Mouse (Mus musculus) midbrain, embryonic 10.5 days (tissue): ENCODE measurements around the gene Atp6v0d1. TPM values are rescaled to one million over a fixed set of nuclear protein-coding genes. Genes with fewer than 3 reads are reported as not detected.

Experiments used
- DNase-seq: peaks from one replicate; pipeline ENCODE4 v3.0.0-alpha.2; 2017; ENCODE audit warnings: low spot score
- H3K27ac ChIP-seq: fragments of 300-500 bp; sonication (generic); replicated peaks from 2 replicates; pipeline ENCODE4 v1.5.1; 2016; ENCODE audit warnings: mild to moderate bottlenecking
- H3K27me3 ChIP-seq: fragments of 300-500 bp; sonication (generic); 2 replicates; pipeline ENCODE4 v1.6.1; 2016; ENCODE audit warnings: low read depth, mild to moderate bottlenecking; ENCODE audit not compliant: poor library complexity, severe bottlenecking
- H3K36me3 ChIP-seq: fragments of 300-500 bp; sonication (generic); 2 replicates; pipeline ENCODE4 v1.6.1; 2016; ENCODE audit warnings: mild to moderate bottlenecking, moderate library complexity
- H3K4me1 ChIP-seq: fragments of 300-500 bp; sonication (generic); 2 replicates; pipeline ENCODE4 v1.6.1; 2016
- H3K4me3 ChIP-seq: fragments of 300-500 bp; sonication (generic); 2 replicates; pipeline ENCODE4 v1.5.1; 2016; ENCODE audit warnings: mild to moderate bottlenecking, moderate library complexity
- H3K9me3 ChIP-seq: fragments of 300-500 bp; sonication (generic); replicated peaks from 2 replicates; pipeline ENCODE4 v1.6.1; 2016; ENCODE audit warnings: mild to moderate bottlenecking
- WGBS: fragments of 180-500 bp; shearing (Covaris S2); methylation state at CpG from one replicate; pipeline ENCODE4 v1.1.7; 2016; 5-methylcytosine and 5-hydroxymethylcytosine counted together
- polyA plus RNA-seq: library from polyadenylated mRNA; unstranded; fragments of >200 nt; fragmentation: Nextera tagmentation; extraction: Ambion mirVana; gene quantifications from 2 replicates; pipeline ENCODE4 v1.2.1, GENCODE M21; 2016

Gene Atp6v0d1
- polyA plus RNA-seq, 1 experiment from 2014 or later: 85.4 TPM

DNA sequence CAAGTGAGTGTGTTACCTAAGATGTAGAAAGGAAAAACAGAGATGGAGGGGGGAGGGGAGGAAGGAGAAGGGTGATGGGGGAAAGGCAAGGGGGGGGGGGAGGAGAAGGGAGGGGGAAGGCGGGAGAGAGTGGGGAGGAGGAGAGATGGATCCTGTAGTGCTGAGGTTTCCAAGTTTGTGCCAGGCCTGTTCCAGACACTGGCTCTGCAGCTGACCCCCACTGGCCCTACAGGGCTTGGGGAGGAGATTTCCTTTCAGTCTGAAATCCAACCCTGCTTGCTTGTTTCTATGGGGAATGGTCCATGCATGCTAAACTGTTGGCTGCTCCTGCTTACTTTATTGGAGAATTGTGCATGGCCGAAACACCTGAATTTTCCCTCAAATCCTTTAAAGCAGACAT is 57.1 kb downstream of the Atp6v0d1 start:
- peak overlapping the region; percentile 19 for H3K27ac ChIP-seq
- H3K4me3 ChIP-seq: no peak overlapping the region
- no peaks in the 10 kb centered on the region for H3K36me3 ChIP-seq
- 67% methylated on average over 1 of the region's 2 CpGs for WGBS
- no peaks in the 10 kb centered on the region for H3K9me3 ChIP-seq
- DNase-seq: no peak
- peaks cover under 1% of the 10 kb centered on the region; the same call in 1 of the 2 replicates for H3K27me3 ChIP-seq
- peaks cover 27% of the 10 kb centered on the region for H3K4me1 ChIP-seq

DNA sequence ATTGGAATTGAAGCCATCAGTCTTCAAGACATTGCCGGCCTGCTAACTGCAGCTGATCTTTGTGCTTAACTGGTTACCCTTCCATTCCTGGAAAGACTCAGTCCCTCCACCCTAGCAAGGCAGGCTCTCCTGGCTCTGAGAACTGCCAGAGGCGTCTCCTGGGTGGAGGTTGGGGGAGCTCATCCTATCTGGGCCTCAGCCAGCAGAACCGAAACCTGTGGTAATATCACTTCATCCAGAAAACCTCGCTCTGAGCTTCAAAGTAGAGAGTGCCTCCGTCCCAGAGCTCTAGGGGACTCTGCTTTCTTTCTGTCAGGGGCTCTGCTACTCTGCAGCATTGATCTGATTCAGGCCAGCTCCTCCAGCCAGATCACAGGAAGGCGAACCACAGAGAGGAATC is 58.9 kb downstream of the Atp6v0d1 start:
- H3K4me1 ChIP-seq: peaks cover 25% of the 10 kb centered on the region
- no peaks in the 10 kb centered on the region for H3K36me3 ChIP-seq
- no peaks in the 10 kb centered on the region for H3K27me3 ChIP-seq
- WGBS: 84% methylated on average over 6 of the region's 6 CpGs
- no peak overlapping the region for H3K4me3 ChIP-seq
- H3K9me3 ChIP-seq: no peaks in the 10 kb centered on the region
- DNase-seq: no peak
- no peak overlapping the region for H3K27ac ChIP-seq

DNA sequence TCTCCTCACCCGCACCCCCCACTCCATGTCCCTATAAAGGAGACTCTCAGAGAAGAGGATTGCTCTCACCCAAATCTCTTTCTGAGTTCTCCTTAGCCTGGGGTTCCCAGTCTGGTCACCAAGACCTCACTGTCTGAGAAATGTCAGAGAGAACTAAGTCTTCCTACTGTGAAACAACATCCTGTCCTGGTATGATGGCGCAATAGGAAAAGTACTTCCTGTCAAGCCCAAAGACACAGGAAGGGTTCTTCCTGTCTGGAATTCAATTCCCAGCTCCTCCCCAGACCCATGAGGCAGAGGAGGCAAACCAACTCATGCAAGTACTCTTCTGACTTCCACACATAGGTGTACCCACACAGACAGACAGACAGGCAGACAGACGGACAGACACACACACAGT is 61.2 kb downstream of the Atp6v0d1 start:
- H3K27ac ChIP-seq: no peak overlapping the region
- WGBS: 90% methylated on average over 3 of the region's 3 CpGs
- no peaks in the 10 kb centered on the region for H3K36me3 ChIP-seq
- no peaks in the 10 kb centered on the region for H3K9me3 ChIP-seq
- peaks cover 15% of the 10 kb centered on the region for H3K4me1 ChIP-seq
- DNase-seq: no peak
- no peaks in the 10 kb centered on the region for H3K27me3 ChIP-seq
- H3K4me3 ChIP-seq: no peak overlapping the region

DNA sequence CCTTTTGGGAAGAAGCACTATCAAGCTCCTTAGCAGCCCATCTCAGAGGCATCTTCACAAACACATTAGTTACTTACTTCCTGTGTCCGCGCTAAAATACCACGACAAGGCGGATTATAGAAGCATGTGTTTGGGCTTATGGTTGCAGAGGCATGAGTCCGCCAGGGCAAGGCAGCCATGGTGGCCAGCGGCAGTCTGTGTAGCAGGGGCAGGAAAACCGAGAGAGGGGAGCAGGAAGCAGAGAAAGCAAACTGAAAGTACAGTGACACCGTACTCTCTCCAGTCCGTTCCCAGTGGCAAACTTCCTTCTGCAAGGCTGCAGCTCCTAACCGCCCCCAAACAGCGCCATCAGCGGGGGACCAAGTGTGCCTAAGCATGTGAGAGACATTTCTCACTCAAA is 66.1 kb downstream of the Atp6v0d1 start:
- DNase-seq: no peak
- Histone ChIP-seq H3K4me3 (no peak overlapping the region), H3K4me1 (peaks cover 26% of the 10 kb centered on the region), H3K9me3 (no peaks in the 10 kb centered on the region), H3K27ac (no peak overlapping the region), H3K27me3 (no peaks in the 10 kb centered on the region), H3K36me3 (no peaks in the 10 kb centered on the region)
- WGBS: 74% methylated on average over 12 of the region's 12 CpGs

DNA sequence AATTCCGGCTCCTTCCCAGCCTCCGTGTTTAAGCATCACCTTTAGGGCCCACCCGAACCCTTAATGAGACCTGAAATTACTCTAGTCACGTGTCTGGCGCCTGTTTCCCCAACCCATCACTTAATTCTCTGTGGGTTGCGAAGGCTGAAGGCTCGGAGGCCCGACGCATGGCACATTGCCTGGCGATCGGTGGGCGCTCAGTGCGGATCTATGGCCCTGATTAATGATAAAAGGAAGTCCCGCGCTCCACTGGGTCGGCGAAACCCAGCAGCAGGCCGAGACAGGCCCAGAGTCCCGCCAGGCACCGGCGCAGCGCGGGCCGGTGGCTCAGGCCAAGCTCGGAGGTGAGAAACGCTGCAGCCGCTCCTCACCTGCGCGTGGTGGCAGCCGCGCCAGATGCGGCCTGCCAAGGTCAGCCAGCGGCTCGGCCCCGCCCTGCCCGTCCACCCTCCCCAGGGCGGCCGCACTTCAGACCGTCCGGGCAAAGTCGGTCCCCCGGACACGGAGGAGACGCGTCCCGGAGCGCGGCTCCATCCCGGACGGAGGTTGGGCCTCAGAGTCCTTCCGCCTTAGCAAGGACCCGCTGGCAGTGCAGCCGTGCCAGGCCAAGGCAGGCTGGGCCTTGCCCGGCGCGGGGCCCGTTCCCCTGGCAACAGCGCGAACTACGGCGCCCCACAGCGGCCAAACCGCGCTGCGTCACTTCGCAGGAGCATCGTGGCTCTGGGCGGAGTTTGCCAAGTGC is 69.2 kb downstream of the Atp6v0d1 start, which contains the start of gene Zdhhc1:
TSS of gene Zdhhc1 (minus strand) at position 464 of the 742 bp plus-strand sequence.
- H3K4me1 ChIP-seq: peaks cover 30% of the 10 kb centered on the region
- peak within 1 kb of the TSS; percentile 90 for H3K27ac ChIP-seq
- whole genome bisulfite sequencing: under 1% methylated on average over 68 of the region's 68 CpGs
- H3K36me3 ChIP-seq: no peaks in the 10 kb centered on the region
- no peaks in the 10 kb centered on the region for H3K9me3 ChIP-seq
- H3K27me3 ChIP-seq: no peaks in the 10 kb centered on the region
- H3K4me3 ChIP-seq: peak within 1 kb of the TSS; percentile 90
- DNase-seq: peak; percentile 93

DNA sequence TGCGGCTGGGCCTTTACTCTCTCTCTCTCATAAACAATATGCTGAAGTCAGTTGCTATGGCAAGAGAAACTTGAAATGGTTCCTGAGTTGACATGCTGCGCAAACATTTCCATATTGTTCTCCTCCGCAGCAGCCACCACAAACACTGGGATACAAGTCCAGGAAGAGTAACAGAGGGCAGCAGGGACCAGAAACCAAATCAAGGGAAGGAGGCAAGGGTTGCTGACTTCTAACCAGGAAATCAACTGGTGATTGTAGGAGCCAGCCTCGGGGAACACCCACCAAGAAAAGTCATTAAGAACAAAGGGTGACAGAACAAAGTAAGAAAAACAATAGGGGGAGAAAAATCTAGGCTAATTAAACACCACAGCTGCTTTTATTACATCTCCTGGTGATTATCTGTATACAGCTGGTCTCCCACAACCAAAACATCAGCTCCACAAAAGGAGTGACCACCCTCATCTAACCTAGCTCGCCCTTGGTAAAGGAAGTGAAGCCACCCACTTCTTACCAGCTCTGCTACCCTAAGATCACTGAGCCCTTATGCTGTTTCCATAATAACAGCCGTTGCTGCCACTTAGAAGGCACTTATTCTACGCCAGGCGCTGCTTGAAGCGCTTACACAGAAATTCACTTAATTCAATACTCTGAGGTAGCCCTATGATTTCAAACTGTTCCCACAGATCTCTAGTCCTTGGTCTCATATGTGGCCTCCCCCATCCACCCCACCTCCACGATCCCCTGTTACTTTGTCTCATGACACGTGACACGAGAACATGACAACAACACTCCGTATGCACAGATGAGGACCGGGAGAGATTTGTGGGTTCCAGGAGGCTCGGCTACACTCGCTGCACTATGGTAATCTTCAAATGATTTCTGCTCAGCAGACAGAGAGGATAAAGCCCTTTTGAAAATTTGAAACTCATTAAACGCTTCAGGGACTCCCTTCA is 70.2 kb downstream of the Atp6v0d1 start:
- 0 out of 2 replicates have a peak overlapping the region, but pooled peaks have one; percentile 90 for H3K27ac ChIP-seq
- no peak for DNase-seq
- no peaks in the 10 kb centered on the region for H3K27me3 ChIP-seq
- no peaks in the 10 kb centered on the region for H3K9me3 ChIP-seq
- H3K4me3 ChIP-seq: peak overlapping the region; percentile 90
- WGBS: 36% methylated on average over 17 of the region's 17 CpGs
- peaks cover 30% of the 10 kb centered on the region for H3K4me1 ChIP-seq
- no peaks in the 10 kb centered on the region for H3K36me3 ChIP-seq

DNA sequence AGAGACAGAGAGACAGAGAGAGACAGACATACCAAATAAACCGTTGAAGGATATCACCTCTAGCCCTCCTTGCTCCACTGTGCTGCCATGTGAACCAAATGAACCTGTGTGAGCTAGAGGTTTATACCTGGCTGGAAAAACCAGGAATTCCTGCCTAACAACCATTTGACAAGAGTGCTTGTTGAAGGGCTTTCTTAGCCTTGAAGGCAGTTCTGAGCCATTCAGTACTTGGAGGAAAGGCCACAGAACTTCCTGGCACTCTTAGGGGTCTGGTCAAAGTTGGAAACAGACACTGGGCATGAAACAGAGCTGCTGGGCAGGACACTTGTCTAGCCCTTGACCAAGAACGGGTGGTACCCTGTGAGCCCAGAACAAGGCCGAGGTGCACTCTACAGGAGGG is 71.3 kb downstream of the Atp6v0d1 start:
- Histone ChIP-seq H3K4me3 (no peak overlapping the region), H3K27ac (no peak overlapping the region), H3K27me3 (no peaks in the 10 kb centered on the region), H3K4me1 (peaks cover 30% of the 10 kb centered on the region), H3K36me3 (no peaks in the 10 kb centered on the region), H3K9me3 (no peaks in the 10 kb centered on the region)
- 83% methylated on average over 3 of the region's 3 CpGs for WGBS
- no peak for DNase-seq

DNA sequence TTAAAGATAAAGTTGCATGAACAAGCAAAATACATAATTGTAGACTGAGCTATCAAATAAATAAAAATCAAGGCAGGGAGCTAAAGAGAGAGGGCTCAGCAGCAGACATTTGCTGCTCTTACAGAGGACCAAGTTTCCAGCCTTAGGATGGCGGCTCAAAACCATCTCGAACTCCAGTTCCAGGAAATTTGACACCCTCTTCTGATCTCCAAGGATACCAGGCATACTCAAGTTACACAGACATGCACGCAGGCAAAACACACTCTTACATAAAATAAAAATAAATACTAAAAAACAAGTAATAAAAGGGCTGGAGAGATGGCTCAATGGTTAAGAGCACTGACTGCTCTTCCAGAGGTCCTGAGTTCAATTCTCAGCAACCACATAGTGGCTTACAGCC is 72.4 kb downstream of the Atp6v0d1 start:
- H3K27me3 ChIP-seq: no peaks in the 10 kb centered on the region
- 60% methylated on average over 3 of the region's 3 CpGs for WGBS
- no peak for DNase-seq
- H3K4me1 ChIP-seq: peaks cover 30% of the 10 kb centered on the region
- H3K9me3 ChIP-seq: no peaks in the 10 kb centered on the region
- no peaks in the 10 kb centered on the region for H3K36me3 ChIP-seq
- no peak overlapping the region for H3K27ac ChIP-seq
- H3K4me3 ChIP-seq: no peak overlapping the region

DNA sequence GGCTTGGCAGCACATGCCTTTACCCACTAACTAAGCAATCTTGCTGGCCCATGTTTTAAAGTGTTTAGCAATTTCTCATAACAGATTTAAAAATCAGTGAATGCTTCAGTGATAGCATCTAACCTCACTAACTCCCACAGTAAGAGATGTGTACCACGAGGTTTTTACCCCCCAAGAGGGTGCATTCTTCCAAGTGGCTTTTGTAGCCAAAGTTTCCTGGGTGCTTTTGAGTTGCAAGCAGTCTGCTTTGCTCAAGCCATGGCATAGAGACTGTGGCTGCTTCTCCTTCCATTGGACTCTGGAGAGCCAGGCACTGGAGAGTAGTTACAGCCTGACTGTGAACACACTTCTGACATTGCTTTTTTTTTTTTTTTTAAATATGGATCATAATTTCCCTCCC is 76.6 kb downstream of the Atp6v0d1 start:
- Histone ChIP-seq H3K4me3 (no peak overlapping the region), H3K4me1 (peaks cover 10% of the 10 kb centered on the region), H3K9me3 (no peaks in the 10 kb centered on the region), H3K27ac (no peak overlapping the region), H3K36me3 (0 out of 2 replicates have a peak, but pooled peaks cover 5% of the 10 kb centered on the region), H3K27me3 (no peaks in the 10 kb centered on the region)
- DNase-seq: no peak
- 49% methylated on average over 1 of the region's 1 CpGs for WGBS

DNA sequence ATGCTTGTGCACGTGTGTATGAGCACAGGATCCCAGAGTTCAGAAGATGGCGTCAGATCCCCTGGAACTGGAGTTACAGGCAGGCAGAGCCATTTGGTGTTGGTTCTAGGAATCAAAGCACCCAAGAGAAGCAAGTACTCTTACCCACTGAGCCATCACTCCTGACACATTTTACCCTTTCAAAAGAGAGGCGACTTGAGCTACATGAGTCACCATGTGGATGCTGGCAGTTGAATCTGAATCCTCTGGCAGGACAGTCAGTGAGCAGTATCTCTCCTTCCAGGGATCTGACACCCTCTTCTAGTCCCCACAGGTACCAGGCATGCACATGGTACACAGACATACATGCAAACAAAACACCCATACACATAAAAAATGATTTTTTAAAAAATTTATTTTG is 77.8 kb downstream of the Atp6v0d1 start:
- no peak for DNase-seq
- Histone ChIP-seq H3K27me3 (no peaks in the 10 kb centered on the region), H3K9me3 (no peaks in the 10 kb centered on the region), H3K36me3 (0 out of 2 replicates have a peak, but pooled peaks cover 5% of the 10 kb centered on the region), H3K27ac (no peak overlapping the region), H3K4me1 (peaks cover 22% of the 10 kb centered on the region), H3K4me3 (no peak overlapping the region)
- 73% methylated on average over 3 of the region's 3 CpGs for WGBS

DNA sequence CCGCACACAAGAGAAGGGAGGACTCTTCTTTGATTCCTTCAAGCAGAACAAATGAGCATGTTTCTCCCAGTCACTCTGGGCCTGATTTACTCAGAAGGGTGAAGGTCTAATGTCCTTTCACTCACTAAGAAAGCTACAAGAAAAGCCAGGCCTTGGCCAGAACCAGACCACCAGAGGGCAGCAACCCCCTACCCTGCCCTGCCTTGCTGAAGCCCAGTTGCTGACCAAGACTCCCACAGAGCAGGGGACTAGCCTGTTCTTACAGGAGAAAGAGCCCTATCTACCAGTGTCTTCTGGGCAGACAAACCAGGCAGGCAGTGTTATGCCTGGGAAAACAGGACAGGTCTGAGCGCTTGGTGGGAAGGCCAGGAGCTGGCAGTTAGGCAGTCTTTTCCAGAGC is 81.5 kb downstream of the Atp6v0d1 start:
- peak overlapping the region; percentile 2; the same call in 1 of the 2 replicates for H3K4me3 ChIP-seq
- peak overlapping the region; percentile 75; the same call in 1 of the 2 replicates for H3K27ac ChIP-seq
- 0 out of 2 replicates have a peak, but pooled peaks cover 5% of the 10 kb centered on the region for H3K36me3 ChIP-seq
- no peaks in the 10 kb centered on the region for H3K9me3 ChIP-seq
- no peaks in the 10 kb centered on the region for H3K27me3 ChIP-seq
- peaks cover 33% of the 10 kb centered on the region for H3K4me1 ChIP-seq
- DNase-seq: peak; percentile 83
- 19% methylated on average over 2 of the region's 2 CpGs for WGBS

DNA sequence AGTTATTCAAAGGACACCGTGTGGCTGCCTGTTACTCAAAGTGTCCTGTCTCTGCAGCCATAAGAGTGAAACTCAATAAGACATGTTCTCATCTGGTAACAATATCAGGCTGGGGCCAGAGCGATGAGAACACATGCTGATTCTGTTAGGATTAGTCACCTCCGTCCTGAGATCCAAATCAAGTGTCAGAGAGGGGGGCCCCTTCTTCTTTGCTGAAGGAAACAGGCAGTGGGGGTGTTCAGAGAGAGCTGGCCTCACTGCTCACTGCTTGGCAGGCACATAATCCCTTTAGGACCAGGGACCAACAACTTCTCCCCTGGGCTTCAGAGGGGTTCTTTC is 81.8 kb downstream of the Atp6v0d1 start:
- Histone ChIP-seq H3K9me3 (no peaks in the 10 kb centered on the region), H3K27me3 (no peaks in the 10 kb centered on the region), H3K36me3 (0 out of 2 replicates have a peak, but pooled peaks cover 5% of the 10 kb centered on the region), H3K4me1 (peaks cover 33% of the 10 kb centered on the region), H3K27ac (peak overlapping the region; percentile 75), H3K4me3 (peak overlapping the region; percentile 2; the same call in 1 of the 2 replicates)
- 22% methylated on average over 3 of the region's 3 CpGs for WGBS
- DNase-seq: no peak
